Mouse (Mus musculus) c-Kit-positive CD71-positive TER-119-positive erythroid progenitor cells, embryonic 14.5 days (primary cell): ENCODE measurements around the gene Psmc3ip.
A peak's percentile ranks its signal among the peaks of the same experiment; 100 is the strongest.
"Not testable (repeated sequence)": the region's sequence is repeated elsewhere in the genome, so short reads cannot be mapped to it uniquely, and the experiment has no call there.

Source experiments
- DNase-seq: peaks from one replicate; pipeline ENCODE4 v3.0.0-alpha.2; 2013; ENCODE audit warnings: low spot score

The Psmc3ip gene

DNA sequence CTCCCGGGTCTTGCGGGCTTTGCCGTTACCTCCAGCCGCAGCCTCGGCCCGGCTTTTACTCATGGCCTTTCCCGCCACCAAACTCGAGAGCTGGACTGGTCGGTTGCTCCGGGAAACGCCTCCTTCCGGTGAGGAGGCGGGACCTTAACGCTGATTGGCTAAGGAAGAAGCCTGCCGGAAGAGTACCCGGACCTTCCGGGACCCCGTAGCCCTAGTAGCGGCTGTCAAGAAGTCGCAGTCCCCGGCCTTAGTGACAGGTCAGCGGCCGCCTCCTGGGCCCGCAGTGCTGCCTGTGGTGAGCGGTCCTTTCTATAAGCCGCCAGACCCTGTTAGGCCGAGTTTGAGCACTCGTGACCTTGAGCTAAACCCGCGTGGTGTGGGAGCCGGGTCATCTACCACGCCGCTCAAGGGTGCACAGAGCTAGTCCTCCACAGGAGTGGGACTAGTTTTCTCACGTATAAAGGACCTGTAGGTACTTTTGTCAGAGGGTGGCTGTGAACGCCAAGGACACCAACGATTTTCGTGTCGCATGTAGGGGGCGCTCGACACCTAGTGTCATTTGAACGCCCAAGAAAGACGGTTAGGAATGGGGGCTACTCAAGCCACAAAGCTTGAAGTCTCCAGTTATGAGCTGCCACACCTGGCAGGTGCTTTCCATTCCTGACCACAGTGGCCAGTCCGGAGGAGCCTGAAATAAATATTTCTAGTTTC lies at the start of gene Psmc3ip:
Gene Psmc3ip, minus strand, starts transcription at position 123 of the 711 bp plus-strand sequence.
- peak; percentile 96 for DNase-seq

DNA sequence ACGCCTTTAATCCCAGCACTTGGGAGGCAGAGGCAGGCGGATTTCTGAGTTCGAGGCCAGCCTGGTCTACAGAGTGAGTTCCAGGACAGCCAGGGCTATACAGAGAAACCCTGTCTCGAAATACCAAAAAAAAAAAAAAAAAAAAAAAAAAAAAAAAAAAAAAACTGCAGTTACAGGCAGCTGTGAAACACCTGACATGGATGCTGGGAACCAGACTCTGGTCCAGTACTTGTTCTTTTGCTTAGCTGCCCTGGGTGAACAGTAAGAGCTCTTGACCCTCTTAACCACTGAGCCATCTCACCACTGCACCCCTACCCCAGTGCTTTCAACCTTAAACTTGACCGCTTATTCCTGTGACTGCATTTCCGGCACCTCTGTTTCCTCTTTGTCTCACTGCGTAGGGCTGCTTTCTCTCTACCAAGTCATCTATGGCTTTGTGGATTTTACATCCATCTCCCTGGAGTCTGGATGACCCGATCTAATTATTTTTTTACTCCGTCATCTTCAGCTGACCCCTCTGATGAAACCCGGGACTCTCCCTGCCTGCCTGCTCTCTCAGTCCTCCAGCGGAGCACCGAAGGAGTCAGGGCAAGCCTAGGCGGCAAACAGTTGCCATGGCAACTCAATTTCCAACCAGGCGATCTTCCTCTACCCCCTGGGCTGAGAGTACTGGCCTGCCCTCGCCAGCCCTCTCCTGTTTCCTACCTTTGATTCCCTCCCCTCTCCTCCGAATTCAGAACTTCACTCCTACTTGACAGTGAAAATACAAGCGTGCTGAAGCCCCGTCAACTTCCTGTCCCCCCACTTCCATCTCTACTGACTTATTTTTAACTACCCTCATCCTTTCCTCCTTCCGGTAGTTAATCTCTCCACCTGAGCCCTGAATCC lies 48.3 kb upstream of the Psmc3ip start:
- DNase-seq: no peak

GRCm38 (mm10) chr11:101142215-101142967 lies 47.2 kb upstream of the Psmc3ip start:
- DNase-seq: no peak

GRCm38 (mm10) chr11:101141088-101141487 lies 45.9 kb upstream of the Psmc3ip start:
- DNase-seq: no peak

DNA sequence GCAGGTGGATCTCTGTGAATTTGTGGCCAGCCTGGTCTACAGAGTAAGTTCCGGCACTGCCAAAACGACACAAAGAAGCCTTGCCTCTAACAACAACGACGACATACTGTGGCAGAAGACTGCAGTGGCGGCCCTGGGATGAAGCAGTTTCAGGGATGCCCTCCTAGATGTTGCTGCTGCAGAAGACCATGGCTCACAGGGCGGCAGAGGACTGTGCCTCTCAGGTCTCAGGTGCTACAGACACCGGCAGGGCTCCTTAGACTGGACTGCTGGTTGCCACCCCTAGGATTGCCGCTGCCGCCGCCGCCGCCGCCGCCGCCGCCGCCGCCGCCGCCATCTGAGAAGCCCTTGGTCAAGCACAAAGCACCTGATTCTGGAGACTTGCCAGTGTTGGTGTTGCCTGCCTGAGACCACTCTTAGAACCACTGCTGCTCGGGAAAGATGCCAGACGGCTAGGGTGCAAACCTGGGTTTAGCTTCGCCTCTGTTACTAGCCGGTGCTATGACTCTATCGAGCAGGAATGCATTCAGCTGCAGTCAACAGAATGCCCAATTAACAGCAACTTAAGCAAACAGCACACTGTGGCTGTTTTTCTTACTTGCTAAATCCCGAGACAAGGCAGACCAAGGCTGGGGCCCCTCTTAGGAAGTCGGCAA lies 45.1 kb upstream of the Psmc3ip start:
- no peak for DNase-seq

DNA sequence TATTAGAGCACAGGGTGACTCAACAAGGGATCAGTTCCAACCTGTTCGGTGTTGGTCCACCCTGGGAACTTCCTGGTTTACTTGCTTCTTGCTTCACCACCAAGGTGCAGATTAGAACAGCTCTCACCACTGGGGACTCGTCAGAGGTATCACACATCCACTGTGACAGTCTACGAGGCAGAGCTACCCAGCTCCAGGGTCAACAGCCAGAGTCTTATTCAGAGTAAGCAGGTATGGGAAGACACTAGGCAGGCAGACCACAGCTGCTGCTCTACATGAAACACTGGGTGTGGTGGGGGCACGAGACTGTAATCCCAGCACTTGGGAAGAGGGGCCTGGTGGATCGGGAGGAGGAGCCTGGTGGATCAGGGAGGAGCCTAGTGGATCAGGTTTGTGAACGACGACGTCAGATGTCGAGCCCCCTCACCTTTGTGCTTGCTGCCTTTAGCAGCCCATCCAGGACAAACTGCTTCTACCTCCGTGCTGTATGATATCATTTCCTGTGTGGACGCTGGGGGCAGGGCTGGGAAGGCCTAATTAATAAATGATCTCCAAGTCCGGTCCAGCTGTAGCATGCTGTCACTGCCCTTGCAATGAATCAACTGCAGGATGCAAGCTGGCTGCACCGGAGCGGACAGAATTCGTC lies 43.4 kb upstream of the Psmc3ip start:
- DNase-seq: no peak

DNA sequence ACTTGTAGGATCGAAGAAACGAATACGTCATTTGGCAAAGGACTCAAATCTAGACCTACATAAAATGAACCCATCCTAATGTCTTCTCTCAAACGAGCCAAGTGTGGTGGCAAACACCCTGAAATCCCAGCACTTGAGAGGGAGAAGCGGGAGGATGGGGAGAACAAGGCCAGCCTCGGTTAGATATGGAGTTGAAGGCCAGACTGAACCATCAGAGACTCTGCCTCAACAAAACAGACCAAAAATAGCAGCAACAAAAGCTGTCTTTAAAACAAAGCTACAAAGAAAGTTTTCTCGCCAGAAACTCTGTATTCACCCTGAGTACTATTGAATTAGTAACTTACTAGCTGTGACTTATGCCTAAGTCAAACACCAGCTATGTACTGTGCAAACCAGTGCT lies 41.8 kb upstream of the Psmc3ip start:
- no peak for DNase-seq

GRCm38 (mm10) chr11:101134217-101134865 lies 39.1 kb upstream of the Psmc3ip start:
- DNase-seq: no peak

DNA sequence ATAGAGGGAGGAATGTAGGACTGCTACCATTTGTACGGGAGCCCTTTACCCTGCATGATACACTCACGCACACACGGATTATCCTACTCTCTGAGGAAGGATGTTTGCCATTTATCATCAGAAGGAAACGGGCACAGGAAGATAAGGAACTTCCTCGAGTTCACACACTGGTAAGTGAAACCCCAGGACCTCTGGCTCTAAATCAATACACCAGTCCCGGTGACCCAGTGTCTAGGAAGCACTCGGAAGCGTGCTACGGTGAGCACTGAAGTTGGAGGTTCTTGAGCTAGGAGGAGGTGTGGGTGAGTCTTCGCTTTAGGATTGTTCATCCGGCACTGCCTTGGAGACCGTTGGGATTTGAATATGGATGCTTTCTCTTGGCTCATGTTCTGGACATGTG lies 37.8 kb upstream of the Psmc3ip start:
- no peak for DNase-seq

DNA sequence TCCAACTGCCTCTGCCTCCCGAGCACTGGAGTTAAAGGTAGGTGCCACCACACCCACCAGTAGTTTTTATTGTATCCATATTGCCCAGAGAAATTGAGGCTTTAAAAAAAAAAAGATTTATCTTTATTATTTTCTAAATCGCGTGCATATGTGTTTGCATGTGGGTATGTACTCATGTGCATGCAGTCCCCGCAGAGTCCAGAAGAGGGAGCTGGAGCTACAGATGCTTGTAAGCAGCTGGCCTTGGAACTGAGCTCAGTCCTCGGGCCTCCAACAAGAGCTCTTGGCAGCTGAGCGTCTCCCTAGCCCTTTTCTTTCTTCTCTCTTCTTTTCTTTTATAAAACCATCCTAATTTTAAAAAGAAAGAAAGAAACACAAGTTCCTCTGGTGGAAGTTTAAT lies 36.5 kb upstream of the Psmc3ip start:
- peak; percentile 56 for DNase-seq

- DNase-seq: peak; percentile 39
Observed at GRCm38 (mm10) chr11:101131187-101131586, 36.0 kb upstream of the Psmc3ip start.

DNA sequence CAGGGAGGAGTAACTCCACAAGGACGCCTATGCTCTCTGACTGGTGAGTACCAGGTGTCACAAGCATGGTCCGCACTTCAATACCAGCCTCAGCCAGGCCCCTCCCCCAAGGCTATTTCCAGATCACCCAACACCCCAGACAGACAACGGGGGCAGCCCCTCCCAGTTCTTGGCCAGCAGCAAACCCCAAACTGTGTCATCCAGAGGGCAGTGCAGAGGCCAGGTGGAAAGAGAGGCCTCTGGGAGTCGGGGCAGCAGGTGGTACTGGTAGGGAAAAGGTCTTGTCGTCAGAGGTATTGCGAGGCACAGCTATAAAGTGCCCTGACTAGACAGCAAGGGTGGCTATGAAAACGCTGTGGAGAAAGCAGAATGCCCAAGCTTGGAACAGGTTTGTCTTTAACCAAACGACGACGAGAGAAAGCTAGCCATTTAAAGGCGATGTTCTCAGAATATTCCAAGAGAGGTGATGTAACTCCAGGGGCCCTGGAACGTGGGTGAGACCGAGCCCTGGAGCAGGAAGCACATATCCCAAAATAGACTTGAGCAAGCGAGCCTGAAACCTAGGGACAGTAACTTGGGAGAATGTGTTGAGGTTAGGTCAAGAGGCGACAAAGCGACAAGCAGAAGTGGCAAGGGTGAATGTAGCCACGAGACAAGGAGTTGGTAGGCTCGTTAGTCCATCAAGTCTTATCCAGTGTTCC lies 35.0 kb upstream of the Psmc3ip start:
- no peak for DNase-seq

DNA sequence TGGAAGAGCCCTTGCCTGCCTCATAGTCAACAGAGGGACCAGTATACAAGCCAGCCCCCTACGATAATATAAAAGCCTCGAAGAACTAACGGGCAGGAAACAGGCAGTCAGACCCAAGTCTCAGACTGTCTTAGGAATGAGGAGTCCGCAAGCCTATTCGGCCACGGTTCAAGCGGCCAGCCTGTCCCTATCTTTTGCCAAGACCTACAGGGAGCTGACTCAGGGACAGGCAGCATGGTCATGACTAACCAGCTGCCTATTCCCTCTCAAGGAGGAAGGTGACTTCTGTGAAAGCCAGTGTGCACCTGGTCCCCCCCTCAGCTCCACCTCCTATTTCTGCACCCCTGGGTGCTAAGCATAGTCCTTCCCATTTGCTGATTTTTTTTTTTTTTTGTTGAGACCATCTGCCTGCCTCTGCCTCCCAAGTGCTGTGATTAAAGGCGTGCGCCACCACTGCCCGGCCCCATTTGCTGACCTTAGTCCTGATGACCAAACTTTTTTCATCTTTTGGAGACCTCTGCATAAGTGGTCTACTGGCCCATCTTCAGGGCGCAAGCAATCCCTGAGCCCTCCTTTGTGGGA lies 33.9 kb upstream of the Psmc3ip start:
- DNase-seq: no peak

DNA sequence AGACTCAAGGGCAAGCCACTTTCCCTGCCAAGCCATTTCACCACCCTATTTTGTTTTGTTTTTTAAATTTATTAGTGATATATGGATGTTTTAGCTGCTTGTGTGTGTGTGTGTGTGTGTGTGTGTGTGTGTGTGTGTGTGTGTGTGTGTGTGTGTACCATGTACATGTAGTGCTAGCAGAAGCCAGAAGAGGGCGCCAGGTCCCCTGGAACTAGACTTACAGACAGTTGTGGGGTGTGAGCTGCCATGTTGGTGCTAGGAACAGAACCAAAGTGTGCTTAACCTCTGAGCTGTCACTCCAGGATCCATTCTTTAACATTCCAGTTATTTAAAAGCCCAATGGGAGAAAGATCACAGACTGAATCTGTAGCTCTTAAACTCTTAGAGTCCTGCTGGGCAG lies 31.8 kb upstream of the Psmc3ip start:
- no peak for DNase-seq

DNA sequence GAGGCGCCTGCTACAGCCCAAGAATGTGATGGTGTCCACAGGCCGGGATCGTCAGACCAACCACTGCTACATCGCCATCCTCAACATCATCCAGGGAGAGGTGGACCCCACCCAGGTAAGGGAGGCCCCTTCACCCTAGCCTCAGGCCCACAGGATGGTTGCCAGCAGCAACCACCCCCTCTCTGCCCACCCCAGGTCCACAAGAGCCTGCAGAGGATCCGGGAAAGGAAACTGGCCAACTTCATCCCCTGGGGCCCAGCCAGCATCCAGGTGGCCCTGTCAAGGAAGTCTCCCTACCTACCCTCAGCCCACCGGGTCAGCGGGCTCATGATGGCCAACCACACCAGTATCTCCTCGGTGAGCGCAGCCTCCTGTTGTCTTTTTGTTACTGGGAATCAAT lies 29.8 kb upstream of the Psmc3ip start:
- not testable (repeated sequence) for DNase-seq

DNA sequence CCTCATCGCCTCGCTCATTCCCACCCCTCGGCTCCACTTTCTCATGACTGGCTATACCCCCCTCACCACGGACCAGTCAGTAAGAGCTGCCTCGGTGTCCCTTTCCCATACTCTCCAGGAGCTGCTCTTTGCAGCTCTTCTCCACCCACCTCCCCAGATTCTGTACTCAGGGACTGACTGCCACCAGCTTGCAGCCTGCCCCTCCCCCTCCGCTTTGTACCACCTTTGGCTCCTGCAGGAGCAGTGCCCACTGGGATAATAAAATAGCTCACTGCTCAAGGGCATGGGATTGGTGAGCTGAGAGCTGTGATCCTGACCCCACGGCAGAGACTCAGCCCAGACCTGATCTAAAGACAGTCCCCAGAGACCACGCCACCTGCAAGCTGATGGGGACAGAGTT lies 29.3 kb upstream of the Psmc3ip start:
- DNase-seq: not testable (repeated sequence)

- DNase-seq: no peak
Observed at GRCm38 (mm10) chr11:101120545-101121188, 25.4 kb upstream of the Psmc3ip start.

DNA sequence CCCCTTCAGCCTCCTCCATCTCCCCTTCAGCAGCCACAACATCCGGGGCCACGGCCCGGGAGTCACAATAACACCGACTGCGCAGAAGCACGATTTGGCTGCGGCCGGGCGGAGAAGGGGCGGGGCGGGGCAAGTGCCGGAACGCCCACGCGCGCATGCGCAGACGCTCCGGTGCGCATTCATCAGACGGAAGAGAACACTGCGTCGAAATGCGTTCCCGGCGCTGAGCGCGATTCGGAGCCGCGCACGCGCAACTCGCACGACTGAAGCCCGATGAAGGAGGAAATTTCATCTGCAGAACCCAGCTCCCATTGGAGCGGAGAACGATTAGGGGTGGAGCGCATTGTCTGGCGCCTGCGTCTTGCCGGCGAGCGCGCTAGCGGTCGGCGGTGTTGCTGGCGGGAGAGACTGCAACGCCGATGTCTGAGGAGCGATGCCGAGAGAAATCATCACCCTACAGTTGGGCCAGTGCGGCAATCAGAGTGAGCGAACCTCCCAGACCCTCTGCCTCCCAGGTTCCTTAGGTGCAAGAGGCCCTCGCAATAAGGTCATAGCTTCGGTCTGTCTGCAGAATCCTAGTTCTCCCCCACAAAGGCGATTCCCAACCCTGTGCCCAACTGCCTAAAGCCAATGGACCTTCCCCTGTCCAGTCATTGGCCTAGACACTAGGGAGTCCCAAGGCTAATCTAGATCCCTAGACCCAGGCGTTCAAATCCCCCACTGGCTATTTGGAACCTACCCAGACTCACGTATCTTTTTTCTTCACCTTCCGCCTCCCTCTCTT lies 24.7 kb upstream of the Psmc3ip start, which contains the start of the genes Retreg3 and Tubg1:
Gene Retreg3, minus strand, starts transcription at position 133 of the 784 bp plus-strand sequence.
Gene Tubg1, plus strand, starts transcription at position 178 of the 784 bp plus-strand sequence.
- DNase-seq: peak; percentile 99
